Mouse (Mus musculus): ENCODE data around the gene Nrp1. TPM values are rescaled to one million over a fixed set of nuclear protein-coding genes. Genes with fewer than 3 reads are reported as not detected.

Nrp1 gene
- polyA plus RNA-seq, 1 experiment from 2014 or later, result 107 TPM

- no peaks in the 10 kb centered on the region for H3K27me3 ChIP-seq (ENCODE audit: insufficient read depth, poor library complexity, severe bottlenecking)
- H3K27ac ChIP-seq, result no peak overlapping the region
- H3K9me3 ChIP-seq, result no peaks in the 10 kb centered on the region
- 83% methylated on average over 4 of the region's 4 CpGs for WGBS
- H3K4me3 ChIP-seq, result no peak overlapping the region
- DNase-seq (ENCODE audit: low spot score), result no peak
- H3K4me1 ChIP-seq, result no peaks in the 10 kb centered on the region
- H3K36me3 ChIP-seq, result peaks cover 81% of the 10 kb centered on the region
Measured at GRCm38 (mm10) chr8:128464056-128464623, 105.7 kb downstream of the Nrp1 start.

GRCm38 (mm10) chr8:128465553-128465952 is 107.1 kb downstream of the Nrp1 start:
- Histone ChIP-seq H3K4me3 (no peak overlapping the region), H3K27ac (no peak overlapping the region), H3K27me3 (ENCODE audit: insufficient read depth, poor library complexity, severe bottlenecking) (no peaks in the 10 kb centered on the region), H3K4me1 (no peaks in the 10 kb centered on the region), H3K36me3 (peaks cover 81% of the 10 kb centered on the region), H3K9me3 (no peaks in the 10 kb centered on the region)
- WGBS, result 96% methylated on average over 2 of the region's 2 CpGs
- no peak for DNase-seq (ENCODE audit: low spot score)

GRCm38 (mm10) chr8:128466681-128467430 is 108.5 kb downstream of the Nrp1 start:
- Histone ChIP-seq H3K36me3 (peaks cover 81% of the 10 kb centered on the region), H3K9me3 (no peaks in the 10 kb centered on the region), H3K27me3 (ENCODE audit: insufficient read depth, poor library complexity, severe bottlenecking) (no peaks in the 10 kb centered on the region), H3K4me3 (no peak overlapping the region), H3K27ac (no peak overlapping the region), H3K4me1 (no peaks in the 10 kb centered on the region)
- 81% methylated on average over 4 of the region's 4 CpGs for WGBS
- DNase-seq (ENCODE audit: low spot score), result no peak

GRCm38 (mm10) chr8:128470097-128470496 is 111.7 kb downstream of the Nrp1 start:
- H3K36me3 ChIP-seq, result peaks cover 74% of the 10 kb centered on the region
- H3K4me3 ChIP-seq, result no peak overlapping the region
- no peaks in the 10 kb centered on the region for H3K27me3 ChIP-seq (ENCODE audit: insufficient read depth, poor library complexity, severe bottlenecking)
- DNase-seq (ENCODE audit: low spot score), result no peak
- 0 out of 2 replicates have a peak, but pooled peaks cover 3% of the 10 kb centered on the region for H3K4me1 ChIP-seq
- 51% methylated on average over 2 of the region's 2 CpGs for WGBS
- no peak overlapping the region for H3K27ac ChIP-seq
- H3K9me3 ChIP-seq, result no peaks in the 10 kb centered on the region

DNA sequence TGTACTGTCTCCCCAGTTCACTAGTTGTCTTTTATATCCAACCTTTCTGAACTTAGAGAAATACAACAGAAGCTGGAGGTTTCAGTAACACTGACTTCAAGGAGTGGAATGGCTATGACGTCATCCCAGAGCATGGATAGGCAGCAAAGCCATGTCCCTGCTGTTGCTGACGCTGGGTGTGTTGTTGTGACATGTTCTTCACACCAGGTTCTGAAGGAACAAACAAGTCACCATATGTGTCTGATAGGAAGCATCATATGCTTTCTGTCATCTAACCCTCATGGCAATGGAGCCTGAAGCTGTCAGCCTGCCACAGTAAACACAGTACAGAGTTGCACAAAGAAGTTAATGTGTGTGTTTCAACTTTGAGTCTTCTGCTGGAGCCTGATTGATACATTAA is 112.8 kb downstream of the Nrp1 start:
- WGBS, result 81% methylated on average over 2 of the region's 2 CpGs
- Histone ChIP-seq H3K27me3 (ENCODE audit: insufficient read depth, poor library complexity, severe bottlenecking) (no peaks in the 10 kb centered on the region), H3K9me3 (no peaks in the 10 kb centered on the region), H3K36me3 (peaks cover 71% of the 10 kb centered on the region), H3K4me1 (0 out of 2 replicates have a peak, but pooled peaks cover 3% of the 10 kb centered on the region), H3K4me3 (no peak overlapping the region), H3K27ac (no peak overlapping the region)
- no peak for DNase-seq (ENCODE audit: low spot score)

- no peak overlapping the region for H3K4me3 ChIP-seq
- H3K4me1 ChIP-seq, result 0 out of 2 replicates have a peak, but pooled peaks cover 3% of the 10 kb centered on the region
- peaks cover 74% of the 10 kb centered on the region for H3K36me3 ChIP-seq
- H3K27ac ChIP-seq, result no peak overlapping the region
- no peaks in the 10 kb centered on the region for H3K27me3 ChIP-seq (ENCODE audit: insufficient read depth, poor library complexity, severe bottlenecking)
- DNase-seq (ENCODE audit: low spot score), result no peak
- no peaks in the 10 kb centered on the region for H3K9me3 ChIP-seq
- WGBS, result 89% methylated on average over 2 of the region's 2 CpGs
Measured at GRCm38 (mm10) chr8:128472871-128473270, 114.5 kb downstream of the Nrp1 start.

- H3K9me3 ChIP-seq, result no peaks in the 10 kb centered on the region
- H3K4me1 ChIP-seq, result 0 out of 2 replicates have a peak, but pooled peaks cover 3% of the 10 kb centered on the region
- no peaks in the 10 kb centered on the region for H3K27me3 ChIP-seq (ENCODE audit: insufficient read depth, poor library complexity, severe bottlenecking)
- no peak overlapping the region for H3K27ac ChIP-seq
- whole genome bisulfite sequencing, result 82% methylated on average over 5 of the region's 5 CpGs
- H3K36me3 ChIP-seq, result peaks cover 71% of the 10 kb centered on the region
- no peak for DNase-seq (ENCODE audit: low spot score)
- H3K4me3 ChIP-seq, result no peak overlapping the region
Measured at GRCm38 (mm10) chr8:128473456-128474239, 115.2 kb downstream of the Nrp1 start.

DNA sequence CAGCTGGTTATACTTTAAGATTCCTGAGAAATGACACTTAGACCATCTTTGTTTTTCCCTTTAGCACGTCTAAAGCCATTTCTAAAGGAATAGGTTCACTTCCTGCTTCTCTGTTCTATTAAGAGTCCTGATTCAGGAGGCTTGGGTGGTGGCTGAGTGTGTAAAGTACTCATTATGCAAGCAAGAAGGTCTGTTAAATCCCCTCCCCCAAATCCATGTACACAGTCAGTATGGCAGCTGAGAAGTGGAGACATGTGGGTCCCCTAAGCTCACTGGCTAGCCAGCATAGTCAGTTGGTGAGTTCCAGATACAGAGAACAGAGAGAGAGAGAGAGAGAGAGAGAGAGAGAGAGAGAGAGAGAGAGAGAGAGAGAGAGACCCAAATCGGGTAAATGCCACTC is 116.2 kb downstream of the Nrp1 start:
- no peak overlapping the region for H3K4me3 ChIP-seq
- peaks cover 65% of the 10 kb centered on the region for H3K36me3 ChIP-seq
- DNase-seq (ENCODE audit: low spot score), result no peak
- WGBS, result 49% methylated on average over 2 of the region's 2 CpGs
- 0 out of 2 replicates have a peak, but pooled peaks cover 3% of the 10 kb centered on the region for H3K4me1 ChIP-seq
- H3K27me3 ChIP-seq (ENCODE audit: insufficient read depth, poor library complexity, severe bottlenecking), result no peaks in the 10 kb centered on the region
- H3K9me3 ChIP-seq, result no peaks in the 10 kb centered on the region
- H3K27ac ChIP-seq, result no peak overlapping the region

DNA sequence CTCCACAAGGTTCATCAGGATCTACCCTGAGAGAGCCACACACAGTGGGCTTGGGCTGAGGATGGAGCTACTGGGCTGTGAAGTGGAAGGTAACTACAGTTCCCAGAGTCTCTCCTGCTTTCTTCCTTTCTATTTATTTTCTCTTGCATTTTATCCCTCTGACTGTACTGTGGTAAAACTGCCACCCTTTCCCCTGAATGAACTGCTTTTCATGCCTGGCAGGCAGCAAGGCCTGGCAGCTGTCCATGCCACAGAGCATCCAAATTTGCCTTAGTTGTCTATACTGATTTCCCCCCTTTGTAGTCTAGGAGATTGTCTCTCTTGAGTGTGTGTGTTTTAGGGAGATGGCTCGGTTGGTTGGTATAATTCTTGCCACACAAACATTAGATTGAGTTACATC is 117.8 kb downstream of the Nrp1 start:
- Histone ChIP-seq H3K36me3 (peaks cover 59% of the 10 kb centered on the region), H3K9me3 (no peaks in the 10 kb centered on the region), H3K4me3 (no peak overlapping the region), H3K4me1 (0 out of 2 replicates have a peak, but pooled peaks cover 3% of the 10 kb centered on the region), H3K27me3 (ENCODE audit: insufficient read depth, poor library complexity, severe bottlenecking) (no peaks in the 10 kb centered on the region), H3K27ac (no peak overlapping the region)
- no peak for DNase-seq (ENCODE audit: low spot score)
- 83% methylated on average over 1 of the region's 1 CpGs for WGBS

DNA sequence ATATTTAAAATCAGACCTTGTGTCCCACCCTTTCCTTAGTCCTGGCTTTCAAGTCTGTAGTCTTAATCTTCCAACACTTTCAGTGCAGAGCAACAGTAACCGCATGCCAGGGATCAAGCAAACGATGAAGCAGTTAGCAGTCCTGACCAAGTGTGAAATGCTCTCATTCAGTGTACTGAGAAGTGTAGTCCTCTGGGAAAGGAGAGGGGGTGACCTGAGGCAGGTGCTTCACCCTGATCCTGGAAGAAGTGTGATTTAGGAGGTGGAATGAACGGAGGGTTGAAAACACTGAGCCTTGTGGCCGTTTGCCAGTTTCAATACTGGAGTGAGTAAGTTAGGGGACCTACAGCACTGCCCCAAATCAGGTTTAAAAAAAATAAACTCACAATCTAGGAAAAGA is 119.6 kb downstream of the Nrp1 start:
- H3K36me3 ChIP-seq, result peaks cover 62% of the 10 kb centered on the region
- no peaks in the 10 kb centered on the region for H3K9me3 ChIP-seq
- no peak overlapping the region for H3K4me3 ChIP-seq
- no peak for DNase-seq (ENCODE audit: low spot score)
- H3K4me1 ChIP-seq, result 0 out of 2 replicates have a peak, but pooled peaks cover 3% of the 10 kb centered on the region
- H3K27me3 ChIP-seq (ENCODE audit: insufficient read depth, poor library complexity, severe bottlenecking), result no peaks in the 10 kb centered on the region
- no peak overlapping the region for H3K27ac ChIP-seq
- 85% methylated on average over 4 of the region's 4 CpGs for WGBS

DNA sequence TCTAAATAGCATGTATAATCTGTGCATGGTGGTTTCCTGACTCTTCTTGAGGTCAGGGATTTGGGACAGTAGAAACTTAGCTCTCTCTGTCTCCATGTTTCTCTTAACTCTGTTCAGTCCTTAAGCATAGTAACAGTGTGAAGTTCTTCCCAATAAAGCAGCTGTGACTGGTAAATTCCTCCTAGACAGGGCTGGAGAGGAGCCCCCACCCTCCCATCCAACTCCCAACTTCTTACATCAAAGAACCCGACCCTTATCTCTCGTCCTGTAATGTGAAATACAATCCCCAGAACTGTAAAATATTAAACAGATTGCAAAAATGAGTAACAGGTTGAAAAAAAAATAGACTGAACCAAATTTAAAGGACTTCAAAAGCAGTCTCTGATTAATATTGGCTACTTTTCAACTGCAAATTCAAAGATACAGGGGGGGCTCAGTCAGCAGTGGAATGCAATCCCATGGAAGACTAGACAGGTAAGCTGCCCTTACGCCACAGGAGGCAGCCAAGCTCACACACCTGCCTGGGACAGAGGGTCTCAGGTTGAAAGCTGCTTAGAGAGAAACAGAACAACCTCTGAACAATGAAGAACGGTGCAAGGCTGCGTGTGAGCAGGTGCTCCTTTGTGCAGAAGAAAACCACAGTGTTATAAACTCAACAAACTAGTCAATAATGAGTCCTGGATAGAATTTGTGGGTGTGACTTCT is 121.1 kb downstream of the Nrp1 start:
- H3K4me1 ChIP-seq, result 0 out of 2 replicates have a peak, but pooled peaks cover 4% of the 10 kb centered on the region
- no peak for DNase-seq (ENCODE audit: low spot score)
- H3K27ac ChIP-seq, result no peak overlapping the region
- H3K36me3 ChIP-seq, result peaks cover 58% of the 10 kb centered on the region
- no peaks in the 10 kb centered on the region for H3K27me3 ChIP-seq (ENCODE audit: insufficient read depth, poor library complexity, severe bottlenecking)
- WGBS, result 74% methylated on average over 5 of the region's 5 CpGs
- no peaks in the 10 kb centered on the region for H3K9me3 ChIP-seq
- H3K4me3 ChIP-seq, result no peak overlapping the region

DNA sequence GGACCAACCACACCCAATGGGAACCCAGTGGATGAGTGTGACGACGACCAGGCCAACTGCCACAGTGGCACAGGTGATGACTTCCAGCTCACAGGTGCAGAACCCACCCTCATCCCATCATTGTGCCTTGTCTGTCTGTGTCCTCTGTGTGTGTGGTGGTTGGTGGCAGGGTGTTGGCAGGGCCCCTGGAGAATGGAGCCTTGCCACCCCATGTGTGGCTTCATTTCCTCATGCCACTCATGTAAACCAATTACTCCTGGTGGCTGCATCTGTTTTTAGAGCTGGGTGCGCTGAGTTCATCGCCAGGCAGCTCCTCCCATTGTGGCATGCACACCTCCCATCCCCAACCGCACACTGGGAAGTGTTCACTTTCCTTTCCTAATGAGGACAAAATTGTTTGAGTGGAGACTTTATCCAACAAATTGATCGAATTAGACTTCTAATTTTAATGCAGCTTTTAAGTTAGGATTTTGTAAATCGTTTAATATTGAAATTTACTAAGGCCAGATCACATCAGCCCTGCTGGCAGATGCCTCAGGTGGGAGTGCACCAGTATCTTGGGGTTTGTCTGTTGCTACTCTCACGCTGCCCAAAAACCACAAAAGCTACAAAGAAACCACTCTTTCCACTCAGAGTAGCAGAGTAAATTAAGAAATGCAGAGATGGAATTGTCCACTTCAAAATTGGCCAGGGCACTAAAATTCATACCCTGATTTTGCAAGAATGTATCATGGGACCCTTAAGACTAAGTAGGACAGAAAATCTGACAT is 122.7 kb downstream of the Nrp1 start:
- Histone ChIP-seq H3K4me3 (no peak overlapping the region), H3K27me3 (ENCODE audit: insufficient read depth, poor library complexity, severe bottlenecking) (no peaks in the 10 kb centered on the region), H3K4me1 (peaks cover 9% of the 10 kb centered on the region; the same call in 1 of the 2 replicates), H3K36me3 (peaks cover 61% of the 10 kb centered on the region), H3K27ac (no peak overlapping the region), H3K9me3 (no peaks in the 10 kb centered on the region)
- WGBS, result 85% methylated on average over 8 of the region's 8 CpGs
- no peak for DNase-seq (ENCODE audit: low spot score)
